Comparison of ENCODE assay signal across 12 mouse cellular contexts in the genomic region with DNA sequence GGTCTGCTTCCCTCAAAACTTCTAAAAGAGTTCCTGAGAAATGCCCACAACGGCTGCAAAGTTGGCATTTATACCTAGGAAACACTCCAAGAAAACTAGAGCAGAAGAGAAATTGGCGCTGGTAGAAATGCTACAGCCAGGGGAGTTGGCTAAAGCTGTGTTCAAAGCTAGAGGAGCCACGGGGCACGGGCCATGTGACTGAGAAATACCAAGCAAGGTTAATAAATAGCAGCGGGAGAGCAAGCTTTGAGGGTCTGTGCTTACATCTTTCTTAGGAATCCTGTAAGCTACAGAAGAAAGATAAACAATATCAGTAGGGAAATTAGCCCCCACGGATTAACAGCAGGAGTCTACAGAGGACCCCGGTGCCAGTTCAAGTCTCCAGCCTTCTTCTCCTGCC.
A peak's percentile ranks its signal among the peaks of the same experiment; 100 is the strongest.
DNase-seq lines count a peak whose midpoint lies in the region.
"Had no signal": no experiment of that assay in that cellular context is flagged by ENCODE, and none has a peak within 500 bp of the region (broad histone marks: within the 10 kb centered on the region; RNA-seq: fewer than 3 reads in every experiment).

No protein-coding gene starts in this region.

- peak; percentile 37 for DNase-seq in adrenal gland, postnatal 10 days
- DNase-seq in adrenal gland, postnatal 14 days: no peak
- peak; percentile 13 to 22 for DNase-seq in layer of hippocampus, adult 8-10 months (ENCODE audit: low spot score in 2 of 2)
- DNase-seq in layer of hippocampus, adult 11-12 months (ENCODE audit: low spot score): no peak
- DNase-seq in Muller cell, postnatal 12 days (ENCODE audit: inconsistent ontology term): peak; percentile 20
- DNase-seq in kidney, postnatal 10 days: peak; percentile 64
- DNase-seq in thymus, postnatal 10 days (ENCODE audit: low spot score in 2 of 2): no peak
- no peak for DNase-seq in gastrocnemius, postnatal 25 days
- DNase-seq: cerebellum, adult 9-11 months; liver, postnatal 0 days; right cerebral cortex, postnatal 25 days; thymus, adult 2 months had no signal

Comparison
In these comparisons a context has a peak if more than half of its experiments do, and no peak if none do; other contexts are left out.
1. DNase-seq: peak in adrenal gland, postnatal 10 days (single experiment), layer of hippocampus, adult 8-10 months (2 of 2), Muller cell, postnatal 12 days (single experiment) and kidney, postnatal 10 days (single experiment); none in adrenal gland, postnatal 14 days (single experiment), layer of hippocampus, adult 11-12 months (single experiment), thymus, postnatal 10 days (0 of 2) and gastrocnemius, postnatal 25 days (single experiment).